Mouse (Mus musculus) megakaryocyte, embryonic 14.5 days (primary cell): ENCODE measurements around the gene Mesp2.

Experiments
- FLI1 ChIP-seq: IDR thresholded peaks from 2 replicates; pipeline ENCODE4 v1.6.1; 2012; ENCODE audit warnings: low read length, inconsistent platforms, mixed read lengths
- GATA1 ChIP-seq: IDR thresholded peaks from 3 replicates; pipeline ENCODE4 v1.6.1; 2012; ENCODE audit warnings: mixed read lengths, low read length, inconsistent platforms, borderline replicate concordance

GRCm38 (mm10) chr7:79781826-79782515 is 28.6 kb upstream of the Mesp2 start:
- TF ChIP-seq GATA1 = no peak
- no peak for TF ChIP-seq FLI1
